Mouse (Mus musculus) forebrain, embryonic 13.5 days (tissue): ENCODE data around the gene 1700012B09Rik. TPM values are rescaled to one million over a fixed set of nuclear protein-coding genes. Genes with fewer than 3 reads are reported as not detected.

Source experiments
- ATAC-seq: fragments of 200-750 bp; cut with Nextera tagmentation; 2 replicates; pipeline ENCODE4 v1.8.0; 2017
- H3K27ac ChIP-seq: fragments of 300-500 bp; sonication (generic); 2 replicates; pipeline ENCODE4 v1.5.1; 2015; ENCODE audit warnings: inconsistent platforms, mild to moderate bottlenecking, moderate library complexity
- H3K27me3 ChIP-seq: fragments of 300-500 bp; sonication (generic); 2 replicates; pipeline ENCODE4 v1.6.1; 2015; ENCODE audit warnings: mild to moderate bottlenecking, inconsistent platforms
- H3K36me3 ChIP-seq: fragments of 300-500 bp; sonication (generic); 2 replicates; pipeline ENCODE4 v1.6.1; 2015; ENCODE audit warnings: mild to moderate bottlenecking, inconsistent platforms; ENCODE audit not compliant: poor library complexity, severe bottlenecking
- H3K4me1 ChIP-seq: fragments of 300-500 bp; sonication (generic); 2 replicates; pipeline ENCODE4 v1.6.1; 2015; ENCODE audit warnings: inconsistent platforms
- H3K4me2 ChIP-seq: fragments of 300-500 bp; sonication (generic); 2 replicates; pipeline ENCODE4 v1.6.1; 2015; ENCODE audit warnings: inconsistent platforms, mild to moderate bottlenecking, moderate library complexity
- H3K4me3 ChIP-seq: fragments of 300-500 bp; sonication (generic); 2 replicates; pipeline ENCODE4 v1.5.1; 2015; ENCODE audit warnings: mild to moderate bottlenecking, inconsistent platforms
- H3K9ac ChIP-seq: fragments of 300-500 bp; sonication (generic); 2 replicates; pipeline ENCODE4 v1.6.1; 2015; ENCODE audit warnings: mild to moderate bottlenecking, inconsistent platforms
- H3K9me3 ChIP-seq: fragments of 300-500 bp; sonication (generic); replicated peaks from 2 replicates; pipeline ENCODE4 v1.6.1; 2016; ENCODE audit warnings: inconsistent platforms
- WGBS: fragments of 180-500 bp; shearing (Covaris S2); methylation state at CpG from one replicate; pipeline ENCODE4 v1.1.7; 2015; 5-methylcytosine and 5-hydroxymethylcytosine counted together
- polyA plus RNA-seq: library from polyadenylated mRNA; unstranded; fragments of >200 nt; fragmentation: Nextera tagmentation; extraction: Ambion mirVana; gene quantifications from 2 replicates; pipeline ENCODE4 v1.2.1, GENCODE M21; 2015

1700012B09Rik gene
- polyA plus RNA-seq, 1 experiment from 2014 or later: 1.9 TPM

DNA sequence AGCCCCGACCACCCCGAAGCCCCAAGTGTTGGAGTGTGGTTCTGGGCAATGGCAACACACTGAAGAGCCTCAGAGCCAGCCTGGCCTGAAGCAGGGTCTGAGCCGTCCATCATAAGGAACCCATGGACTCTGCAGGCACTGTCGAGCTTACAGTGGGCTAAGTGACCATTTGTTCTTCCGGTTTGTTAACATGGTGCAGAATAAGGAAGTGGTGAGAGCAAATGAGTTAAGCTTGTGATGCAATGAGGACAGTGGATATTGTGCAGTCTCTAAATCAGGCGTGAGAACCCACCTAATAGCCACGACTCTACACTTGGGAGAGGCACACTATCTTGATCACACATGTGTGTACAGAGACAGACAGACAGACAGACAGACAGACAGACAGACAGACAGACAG lies 12.2 kb downstream of the 1700012B09Rik start:
- WGBS: 81% methylated on average over 7 of the region's 7 CpGs
- ATAC-seq: no peak
- Histone ChIP-seq H3K9me3 (no peaks in the 10 kb centered on the region), H3K36me3 (no peaks in the 10 kb centered on the region), H3K27me3 (no peaks in the 10 kb centered on the region), H3K4me1 (no peaks in the 10 kb centered on the region), H3K27ac (no peak overlapping the region), H3K4me3 (no peak overlapping the region), H3K9ac (no peak overlapping the region), H3K4me2 (no peak overlapping the region)

DNA sequence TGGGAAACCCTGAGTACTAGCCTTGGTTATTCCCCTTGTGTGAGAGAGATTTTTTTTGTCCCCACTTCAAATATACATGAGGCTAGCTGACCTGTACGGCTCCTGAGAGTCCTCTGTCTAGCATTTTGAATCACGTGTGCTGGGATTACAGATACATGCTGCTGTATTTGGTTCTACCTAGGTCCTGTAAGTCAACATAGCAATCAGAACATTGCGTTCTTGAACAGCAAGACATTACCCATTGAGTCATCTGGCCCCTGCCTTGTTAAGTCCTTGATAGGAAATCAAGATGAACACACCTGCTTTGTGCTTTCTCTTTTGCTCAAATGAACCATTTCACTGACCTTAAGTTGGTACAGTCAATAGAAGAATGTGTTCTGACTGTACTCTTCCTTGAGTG lies 16.4 kb downstream of the 1700012B09Rik start:
- WGBS: 85% methylated on average over 3 of the region's 3 CpGs
- Histone ChIP-seq H3K36me3 (no peaks in the 10 kb centered on the region), H3K4me3 (no peak overlapping the region), H3K4me2 (no peak overlapping the region), H3K27ac (no peak overlapping the region), H3K9ac (no peak overlapping the region), H3K4me1 (peaks cover 14% of the 10 kb centered on the region), H3K27me3 (peaks cover 24% of the 10 kb centered on the region), H3K9me3 (no peaks in the 10 kb centered on the region)
- ATAC-seq: no peak

DNA sequence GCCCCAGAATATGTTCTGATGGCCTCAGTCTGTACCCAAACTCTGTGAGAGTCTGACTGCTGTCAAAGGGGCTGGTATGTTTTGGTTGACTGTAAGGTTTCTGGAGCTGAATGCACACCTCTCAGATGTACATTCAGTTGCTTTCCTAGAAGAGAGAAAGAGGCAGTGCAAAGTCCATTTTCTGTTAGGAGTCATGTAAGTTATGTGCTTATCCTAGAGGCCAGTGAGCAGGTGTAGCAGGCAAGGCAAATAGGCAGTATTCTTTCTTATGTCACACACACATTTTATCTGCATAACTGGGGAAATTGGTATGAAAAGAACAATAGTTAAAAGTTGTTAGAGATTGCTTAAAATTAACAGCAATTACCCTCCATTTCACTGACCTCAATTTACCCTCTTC lies 16.9 kb downstream of the 1700012B09Rik start:
- Histone ChIP-seq H3K4me2 (no peak overlapping the region), H3K4me1 (peaks cover 14% of the 10 kb centered on the region), H3K36me3 (no peaks in the 10 kb centered on the region), H3K4me3 (no peak overlapping the region), H3K9me3 (no peaks in the 10 kb centered on the region), H3K27me3 (peaks cover 28% of the 10 kb centered on the region), H3K9ac (no peak overlapping the region), H3K27ac (no peak overlapping the region)
- no peak for ATAC-seq

DNA sequence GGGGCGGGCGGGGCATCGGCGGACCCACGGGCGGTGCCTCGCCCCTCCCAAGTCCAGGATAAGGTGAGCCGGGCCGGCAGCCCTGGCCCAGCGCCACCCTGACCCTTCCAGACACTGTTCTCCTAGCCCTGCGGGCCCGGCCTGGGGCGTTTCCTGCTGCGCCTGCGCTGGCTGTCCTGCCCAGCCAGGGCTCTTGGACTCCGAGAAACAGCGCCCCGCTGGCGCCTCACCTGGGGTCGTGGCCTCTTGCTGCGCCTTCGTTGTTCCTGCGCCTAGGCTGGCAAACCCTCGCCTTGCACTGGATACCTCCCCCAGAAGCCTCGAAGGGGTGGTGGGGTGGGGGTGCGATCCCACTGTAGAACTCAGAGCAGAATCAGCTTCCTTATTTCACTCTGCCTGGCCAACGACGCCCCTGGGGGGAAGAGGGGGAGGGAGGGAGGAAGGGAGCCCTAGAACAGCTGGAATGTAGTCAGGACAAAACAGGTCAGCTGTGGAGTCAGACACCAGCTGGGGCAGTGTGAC lies 18.8 kb downstream of the 1700012B09Rik start, which contains the start of gene Fut4:
Fut4 (minus strand) TSS at position 393 of the 522 bp plus-strand sequence.
- Histone ChIP-seq H3K36me3 (no peaks in the 10 kb centered on the region), H3K27ac (no peak within 1 kb of the TSS), H3K27me3 (peaks cover 28% of the 10 kb centered on the region), H3K4me2 (peak within 1 kb of the TSS; percentile 84), H3K4me3 (peak within 1 kb of the TSS; percentile 51), H3K4me1 (peaks cover 14% of the 10 kb centered on the region), H3K9me3 (no peaks in the 10 kb centered on the region), H3K9ac (peak within 1 kb of the TSS; percentile 66)
- peak; percentile 72 for ATAC-seq
- WGBS: under 1% methylated on average over 28 of the region's 28 CpGs

DNA sequence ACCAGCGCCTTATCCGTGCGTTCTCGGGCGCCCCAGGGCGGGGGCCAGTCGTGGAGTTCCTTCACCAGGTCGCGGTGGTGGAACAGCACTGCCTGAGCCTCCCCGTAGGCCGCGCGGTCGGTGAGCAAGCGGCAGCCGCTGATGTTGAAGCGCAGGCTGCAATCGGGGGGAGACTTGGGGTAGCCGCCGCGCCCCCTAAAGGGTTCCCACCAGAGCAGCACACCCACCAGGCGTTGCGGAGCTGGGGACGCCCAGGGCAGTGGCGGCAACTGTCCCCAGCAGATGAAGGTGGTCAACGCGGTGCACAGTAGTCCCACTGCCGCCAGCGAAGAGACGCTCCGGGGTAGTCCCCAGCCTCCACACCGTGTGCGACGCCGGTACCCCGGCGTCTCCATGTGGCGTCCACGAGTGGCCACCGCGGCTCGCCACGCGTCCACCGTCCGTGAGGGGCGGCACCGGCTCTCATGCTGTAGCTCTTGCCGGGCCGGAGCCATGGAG lies 19.3 kb downstream of the 1700012B09Rik start:
- H3K36me3 ChIP-seq: no peaks in the 10 kb centered on the region
- no peak overlapping the region for H3K27ac ChIP-seq
- peak overlapping the region; percentile 51 for H3K4me3 ChIP-seq
- H3K4me1 ChIP-seq: peaks cover 14% of the 10 kb centered on the region
- no peaks in the 10 kb centered on the region for H3K9me3 ChIP-seq
- peak; percentile 79 for ATAC-seq
- 3% methylated on average over 42 of the region's 50 CpGs for WGBS
- H3K9ac ChIP-seq: peak overlapping the region; percentile 66
- peak overlapping the region; percentile 84 for H3K4me2 ChIP-seq
- peaks cover 28% of the 10 kb centered on the region for H3K27me3 ChIP-seq

DNA sequence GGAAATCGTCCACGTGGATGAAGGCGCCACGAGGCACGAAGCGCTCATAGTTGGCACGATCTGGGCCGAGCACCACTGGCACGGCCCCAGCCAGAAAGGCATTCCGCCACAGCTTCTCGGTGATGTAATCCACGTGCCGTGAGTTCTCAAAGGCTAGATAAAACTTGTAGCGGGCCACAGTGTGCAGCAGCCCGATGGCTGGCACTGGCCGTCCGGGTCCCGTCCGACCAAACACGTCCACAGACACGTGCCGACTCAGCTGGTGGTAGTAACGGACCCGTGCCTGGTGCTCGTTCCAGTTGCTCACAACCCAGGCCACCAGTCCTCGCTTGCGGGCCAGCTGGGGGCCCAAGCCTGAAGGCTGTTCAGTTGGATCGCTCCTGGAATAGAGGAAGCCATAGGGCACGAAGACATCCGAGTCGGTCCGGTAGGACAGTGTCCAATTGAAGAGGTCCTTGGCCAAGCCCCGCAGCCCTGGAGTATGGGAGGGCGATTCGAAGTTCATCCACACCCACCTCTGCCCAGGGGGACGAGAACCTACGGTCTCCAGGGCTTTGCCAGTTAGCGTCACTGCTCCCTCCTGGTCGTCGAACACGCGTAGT lies 19.8 kb downstream of the 1700012B09Rik start:
- Histone ChIP-seq H3K27me3 (peaks cover 28% of the 10 kb centered on the region), H3K9ac (peak overlapping the region; percentile 66; the same call in 1 of the 2 replicates), H3K4me2 (peak overlapping the region; percentile 84), H3K4me1 (peaks cover 14% of the 10 kb centered on the region), H3K36me3 (no peaks in the 10 kb centered on the region), H3K4me3 (peak overlapping the region; percentile 51), H3K27ac (no peak overlapping the region), H3K9me3 (no peaks in the 10 kb centered on the region)
- WGBS: 61% methylated on average over 42 of the region's 42 CpGs
- peak; percentile 39 for ATAC-seq

DNA sequence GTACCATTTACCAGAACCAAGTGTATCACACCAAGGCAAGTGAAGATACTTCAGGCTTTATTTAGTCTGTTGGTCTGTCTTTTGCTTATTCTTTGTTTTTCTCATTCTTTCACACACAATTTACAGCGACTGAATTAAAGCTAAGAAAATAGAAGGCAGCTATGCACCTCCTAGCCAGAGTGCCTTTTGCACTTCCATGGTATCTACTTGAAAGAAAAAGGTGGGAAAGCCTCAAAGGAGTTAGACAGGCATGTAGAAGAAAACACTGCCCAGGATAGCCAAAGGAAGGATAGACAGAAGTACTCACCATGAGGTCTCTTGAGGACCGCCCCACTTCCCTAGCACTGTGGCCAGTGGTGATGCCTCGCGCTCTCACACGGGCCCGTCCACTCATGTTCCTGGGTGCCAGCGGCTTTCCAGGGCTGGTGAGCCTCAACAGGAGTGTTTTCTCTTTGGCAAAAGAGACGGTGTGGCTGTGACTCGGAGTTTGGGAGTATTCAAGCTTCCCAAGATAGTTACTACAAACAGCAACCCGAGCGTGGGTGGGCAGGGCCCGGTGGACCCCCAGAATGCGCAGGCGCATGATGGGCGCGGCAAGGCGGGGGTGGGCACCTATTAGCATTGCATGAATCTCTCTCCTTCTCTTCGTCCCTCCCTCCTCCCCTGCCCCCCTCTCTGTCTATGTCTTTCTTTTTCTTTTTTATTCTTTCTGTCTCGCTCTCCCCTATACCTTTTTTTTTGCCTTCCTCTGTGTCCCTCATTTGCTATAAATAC lies 30.5 kb downstream of the 1700012B09Rik start, which contains the start of gene Piwil4:
Piwil4 (minus strand) TSS at position 583 of the 774 bp plus-strand sequence.
- no peak for ATAC-seq
- no peak within 1 kb of the TSS for H3K9ac ChIP-seq

DNA sequence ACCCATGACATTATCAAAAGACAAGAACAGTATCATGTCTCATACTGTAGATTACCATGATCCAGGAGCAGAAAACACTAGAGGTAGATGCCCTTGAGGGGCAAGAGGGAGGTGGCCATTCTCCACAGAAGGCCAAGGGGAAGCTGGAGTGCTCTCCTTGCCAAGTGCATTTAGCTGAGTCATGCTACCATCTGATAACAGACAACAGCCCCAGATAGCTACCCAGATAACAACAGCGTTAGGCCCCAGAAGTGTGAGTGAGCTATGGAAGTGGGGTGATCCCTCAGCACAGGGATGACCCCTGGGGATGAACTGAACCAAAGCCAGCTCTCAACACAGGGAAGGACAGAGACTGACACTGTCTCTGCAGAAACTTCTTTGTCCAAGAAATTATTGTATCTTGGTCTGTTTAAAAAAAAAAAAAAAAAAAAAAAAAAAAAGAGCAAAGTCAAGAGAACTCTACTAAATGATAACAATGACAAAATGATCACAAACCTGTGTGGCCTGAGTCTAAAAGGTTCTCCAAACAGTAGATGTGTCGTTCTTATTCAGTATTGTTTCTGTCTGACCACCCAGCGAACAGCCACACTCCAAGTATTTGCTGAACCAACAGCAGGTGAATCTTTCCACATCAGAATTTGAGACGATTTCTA lies 31.2 kb downstream of the 1700012B09Rik start:
- H3K27me3 ChIP-seq: no peaks in the 10 kb centered on the region
- no peak overlapping the region for H3K4me2 ChIP-seq
- H3K36me3 ChIP-seq: no peaks in the 10 kb centered on the region
- H3K9ac ChIP-seq: no peak overlapping the region
- H3K4me3 ChIP-seq: no peak overlapping the region
- no peaks in the 10 kb centered on the region for H3K4me1 ChIP-seq
- 87% methylated on average over 4 of the region's 4 CpGs for WGBS
- no peak overlapping the region for H3K27ac ChIP-seq
- no peak for ATAC-seq
- H3K9me3 ChIP-seq: no peaks in the 10 kb centered on the region

More for the DNA sequence above, 30.5 kb downstream of the 1700012B09Rik start, which contains the start of gene Piwil4:
- no peaks in the 10 kb centered on the region for H3K27me3 ChIP-seq
- no peaks in the 10 kb centered on the region for H3K36me3 ChIP-seq
- H3K9me3 ChIP-seq: no peaks in the 10 kb centered on the region
- no peak within 1 kb of the TSS for H3K4me2 ChIP-seq
- 92% methylated on average over 19 of the region's 19 CpGs for WGBS
- H3K4me1 ChIP-seq: no peaks in the 10 kb centered on the region
- H3K27ac ChIP-seq: no peak within 1 kb of the TSS
- H3K4me3 ChIP-seq: no peak within 1 kb of the TSS

DNA sequence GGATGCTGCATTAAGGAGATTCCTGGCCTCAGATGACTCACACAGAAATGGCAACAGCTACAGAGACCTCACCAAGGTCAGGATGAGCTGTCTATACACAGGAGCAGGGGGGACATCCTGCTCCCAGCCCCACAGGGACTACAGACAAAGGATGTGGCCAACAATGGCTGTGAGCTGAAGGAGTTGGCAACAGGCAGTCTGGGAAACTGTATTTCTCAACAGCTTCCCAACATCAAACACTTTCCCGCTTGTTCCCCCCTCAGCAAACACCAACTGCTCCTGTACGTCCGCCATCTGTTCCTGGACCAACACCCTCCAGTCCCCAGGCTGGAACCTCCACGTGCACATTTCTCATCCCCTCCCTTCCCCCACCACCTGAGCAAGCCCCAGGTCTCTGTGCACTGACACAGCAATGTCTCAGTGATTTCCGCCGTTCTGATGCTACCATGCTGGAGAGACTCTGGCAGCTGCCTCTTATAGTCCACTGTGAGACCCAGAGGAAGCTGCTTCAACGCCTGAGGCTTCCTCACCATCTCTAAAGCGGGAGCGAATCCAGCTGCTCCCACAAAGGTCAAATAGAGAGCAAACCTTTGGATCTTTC lies 39.8 kb downstream of the 1700012B09Rik start:
- 56% methylated on average over 9 of the region's 9 CpGs for WGBS
- no peaks in the 10 kb centered on the region for H3K9me3 ChIP-seq
- no peak overlapping the region for H3K4me2 ChIP-seq
- no peaks in the 10 kb centered on the region for H3K27me3 ChIP-seq
- H3K4me1 ChIP-seq: no peaks in the 10 kb centered on the region
- H3K4me3 ChIP-seq: no peak overlapping the region
- no peak overlapping the region for H3K27ac ChIP-seq
- H3K36me3 ChIP-seq: no peaks in the 10 kb centered on the region
- ATAC-seq: 0 out of 2 replicates have a peak, but pooled peaks have one; percentile 36
- H3K9ac ChIP-seq: no peak overlapping the region

DNA sequence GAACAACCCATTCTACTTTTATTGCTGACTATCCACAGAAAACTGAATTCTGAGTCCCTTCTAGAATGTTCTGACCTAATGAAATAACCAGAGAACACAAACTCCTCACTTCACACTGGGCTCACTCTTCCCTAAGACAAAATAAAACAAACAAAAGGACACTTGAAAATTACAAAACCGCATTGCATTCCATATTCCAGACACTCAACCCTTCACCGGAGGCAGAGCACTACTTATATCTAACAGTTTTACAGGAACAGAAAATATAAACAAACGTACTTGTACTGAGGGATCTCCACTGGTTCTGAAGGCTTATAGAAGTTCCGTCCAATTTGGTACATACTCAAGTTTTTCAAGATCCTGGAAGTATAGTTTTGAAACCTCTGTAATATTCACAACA lies 42.5 kb downstream of the 1700012B09Rik start:
- Histone ChIP-seq H3K4me2 (no peak overlapping the region), H3K27ac (no peak overlapping the region), H3K9ac (no peak overlapping the region), H3K27me3 (no peaks in the 10 kb centered on the region), H3K36me3 (no peaks in the 10 kb centered on the region), H3K4me3 (no peak overlapping the region), H3K4me1 (no peaks in the 10 kb centered on the region), H3K9me3 (no peaks in the 10 kb centered on the region)
- ATAC-seq: no peak
- WGBS: 92% methylated on average over 4 of the region's 4 CpGs

DNA sequence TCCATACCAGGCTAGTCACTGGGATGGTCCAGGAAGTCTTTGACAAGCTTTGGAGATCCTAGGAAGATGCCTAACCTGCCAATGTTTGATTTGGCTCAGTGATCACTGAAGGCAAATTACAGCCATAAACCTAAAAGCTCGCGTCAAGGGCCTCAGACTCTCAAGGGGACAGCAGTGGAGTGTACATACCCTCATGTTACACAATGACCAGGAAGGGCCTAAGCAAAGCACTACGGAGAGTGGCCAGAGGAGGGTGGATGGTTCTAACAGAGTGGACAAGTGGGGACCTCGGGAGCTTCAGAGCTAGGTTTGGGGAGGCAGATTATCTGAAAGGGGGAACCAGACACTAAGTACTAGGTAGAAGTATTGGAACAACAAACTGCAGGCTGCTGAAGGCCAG lies 44.2 kb downstream of the 1700012B09Rik start:
- Histone ChIP-seq H3K9me3 (no peaks in the 10 kb centered on the region), H3K4me2 (no peak overlapping the region), H3K9ac (no peak overlapping the region), H3K27ac (no peak overlapping the region), H3K36me3 (no peaks in the 10 kb centered on the region), H3K4me1 (no peaks in the 10 kb centered on the region), H3K4me3 (no peak overlapping the region), H3K27me3 (no peaks in the 10 kb centered on the region)
- ATAC-seq: no peak
- 87% methylated on average over 4 of the region's 4 CpGs for WGBS
